Mouse (Mus musculus) heart, postnatal 4 days (tissue): ENCODE data around the gene Stat2. TPM values are rescaled to one million over a fixed set of nuclear protein-coding genes. Genes with fewer than 3 reads are reported as not detected.
"Not testable (repeated sequence)": the region's sequence is repeated elsewhere in the genome, so short reads cannot be mapped to it uniquely, and the experiment has no call there.

Experiments used
- DNase-seq: peaks from one replicate; pipeline ENCODE4 v3.0.0; 2021
- total RNA-seq, 2 experiments: library from RNA; stranded (reverse); gene quantifications; 2 replicates each; pipeline ENCODE4 v1.2.3; 2021

Stat2 gene
- total RNA-seq, 2 experiments from 2014 or later: 10.0 TPM

DNA sequence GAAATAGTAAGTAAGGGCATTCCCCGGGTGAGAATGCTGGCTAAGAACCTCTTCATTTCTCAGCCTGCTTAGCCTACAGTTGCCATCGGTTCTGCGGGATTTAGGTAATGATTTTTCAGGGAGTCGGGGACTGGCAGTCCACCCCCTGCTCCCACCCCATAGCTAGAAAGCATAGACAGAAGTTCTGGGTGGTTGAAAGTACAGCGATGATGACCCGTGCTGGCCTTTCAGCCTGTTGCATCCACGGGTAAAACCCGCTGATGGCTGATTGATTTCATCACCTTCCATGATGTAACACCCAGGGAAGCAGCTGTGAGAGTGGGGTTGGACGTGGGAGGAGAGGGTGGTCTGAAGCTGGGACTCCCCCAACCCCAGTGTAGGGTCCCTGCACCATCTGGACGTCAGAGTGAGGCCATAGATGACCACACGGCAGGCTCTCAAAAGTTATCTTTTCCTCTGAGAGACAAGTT lies 28.4 kb downstream of the Stat2 start, which contains the start of gene Il23a:
Il23a (minus strand) TSS at position 51 of the 470 bp plus-strand sequence.
- no peak for DNase-seq

DNA sequence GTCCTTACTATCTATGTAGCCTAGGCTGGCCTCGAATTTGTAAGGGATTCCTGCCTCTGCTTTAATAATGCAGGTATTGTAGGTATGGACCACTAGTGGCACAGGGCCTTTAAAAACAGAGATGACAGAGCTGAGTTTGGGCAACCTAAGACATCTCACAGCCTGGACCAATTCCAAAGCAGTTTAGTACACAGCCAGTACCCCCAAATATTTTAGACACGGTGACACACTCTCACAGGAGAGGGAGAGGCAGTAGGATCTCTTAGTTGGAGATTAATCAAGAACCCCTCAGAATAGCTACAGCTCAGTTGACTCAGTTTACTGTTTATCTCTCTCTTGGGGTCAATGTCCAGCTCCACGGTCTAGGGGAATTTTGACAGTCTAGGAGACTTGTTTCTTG lies 32.0 kb downstream of the Stat2 start:
- DNase-seq: no peak

DNA sequence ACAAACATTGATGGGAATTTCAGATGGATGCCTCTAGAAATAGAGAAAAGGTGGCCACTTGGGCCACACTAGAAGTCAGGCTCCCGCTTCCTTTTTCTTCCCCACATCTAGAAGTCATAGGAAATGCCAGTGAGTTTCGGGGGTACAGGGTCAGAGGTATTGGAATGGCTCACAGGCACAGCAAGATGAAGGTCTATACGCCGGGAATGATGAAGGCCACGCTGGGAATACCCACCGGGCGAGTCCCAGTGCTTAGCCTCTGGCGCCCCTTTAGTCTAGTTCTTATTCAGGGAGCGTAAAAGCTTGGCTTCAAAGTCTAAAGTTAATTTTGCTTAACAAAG lies 32.4 kb downstream of the Stat2 start:
- no peak for DNase-seq

DNA sequence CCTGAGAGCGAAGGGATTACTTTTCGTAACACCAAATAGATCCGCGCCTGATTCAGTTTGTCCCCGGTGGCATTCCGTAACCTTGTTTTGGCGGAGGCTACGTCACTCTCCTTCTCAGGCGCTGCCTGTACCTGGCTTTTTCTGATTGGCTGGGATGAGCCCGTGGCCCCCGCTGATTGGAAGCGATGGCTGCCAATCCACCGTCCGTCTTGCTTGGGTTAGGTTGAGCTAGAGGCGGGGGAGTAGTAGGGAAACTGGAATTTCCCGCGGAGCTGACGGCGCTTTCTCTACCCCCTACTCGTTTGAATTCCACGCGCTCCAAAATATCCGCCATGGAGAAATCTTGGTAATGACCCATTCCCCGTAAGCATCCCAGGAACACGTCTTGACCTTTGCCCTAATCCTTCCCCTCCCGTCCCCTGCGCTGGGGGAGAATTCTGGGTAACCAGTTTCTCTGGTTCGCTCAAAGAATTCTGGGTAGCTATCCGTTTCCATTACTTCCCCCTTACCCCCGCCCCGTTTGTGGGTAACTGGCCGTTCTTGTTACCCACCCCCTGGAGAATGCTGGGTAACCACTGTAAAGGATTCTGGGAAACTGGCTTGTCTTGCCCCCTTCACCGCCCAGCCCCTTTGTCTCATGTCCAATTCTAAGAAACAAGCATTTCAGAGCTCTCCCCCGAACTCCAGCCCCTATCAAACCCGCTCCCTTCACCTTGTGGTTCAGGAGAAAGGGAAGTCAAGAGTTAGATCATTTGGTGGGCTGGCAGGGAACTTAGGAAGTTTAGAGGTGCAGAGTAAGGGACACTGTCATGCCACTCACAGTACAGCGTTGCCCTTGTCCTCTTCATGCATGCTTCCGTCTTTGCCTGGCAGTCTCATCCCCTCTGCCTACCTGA lies 33.0 kb downstream of the Stat2 start, which contains the start of gene Pan2:
Pan2 (plus strand) TSS at position 210 of the 896 bp plus-strand sequence.
- DNase-seq: peak; percentile 100

DNA sequence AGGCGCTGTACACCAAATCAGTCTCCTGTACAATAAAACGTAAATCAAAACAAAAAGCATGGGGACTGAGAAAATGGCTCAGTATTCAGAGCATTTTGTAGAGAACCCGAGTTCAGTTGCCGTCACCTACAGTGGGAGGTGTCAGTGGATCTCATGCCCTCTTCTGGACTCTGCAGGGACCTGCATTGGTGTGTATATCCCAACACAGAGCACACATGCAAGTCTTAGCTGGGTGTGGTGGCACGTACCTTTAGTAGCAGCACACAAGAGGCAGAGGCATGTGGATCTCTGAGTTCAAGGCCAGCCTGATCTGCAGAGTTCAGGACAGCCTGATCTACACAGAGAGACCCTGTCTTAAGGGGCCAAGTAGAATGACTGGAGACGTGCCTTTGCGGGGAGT lies 39.3 kb downstream of the Stat2 start:
- DNase-seq: no peak

DNA sequence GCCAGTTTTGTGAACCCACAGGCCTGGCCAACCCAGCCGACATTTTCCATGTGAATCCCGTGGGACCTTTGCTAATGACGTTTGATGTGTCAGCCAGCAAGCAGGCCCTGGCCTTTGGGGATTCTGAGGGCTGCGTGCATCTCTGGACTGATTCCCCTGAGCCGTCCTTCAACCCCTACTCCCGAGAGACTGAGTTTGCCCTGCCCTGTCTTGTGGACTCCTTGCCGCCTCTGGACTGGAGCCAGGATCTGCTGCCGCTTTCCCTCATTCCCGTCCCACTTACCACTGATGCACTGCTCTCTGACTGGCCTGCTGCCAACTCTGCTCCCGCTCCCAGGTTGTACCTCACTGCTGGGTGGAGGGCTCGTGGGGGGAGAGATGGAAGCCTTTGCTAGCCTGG lies 39.8 kb downstream of the Stat2 start:
- peak; percentile 69 for DNase-seq

DNA sequence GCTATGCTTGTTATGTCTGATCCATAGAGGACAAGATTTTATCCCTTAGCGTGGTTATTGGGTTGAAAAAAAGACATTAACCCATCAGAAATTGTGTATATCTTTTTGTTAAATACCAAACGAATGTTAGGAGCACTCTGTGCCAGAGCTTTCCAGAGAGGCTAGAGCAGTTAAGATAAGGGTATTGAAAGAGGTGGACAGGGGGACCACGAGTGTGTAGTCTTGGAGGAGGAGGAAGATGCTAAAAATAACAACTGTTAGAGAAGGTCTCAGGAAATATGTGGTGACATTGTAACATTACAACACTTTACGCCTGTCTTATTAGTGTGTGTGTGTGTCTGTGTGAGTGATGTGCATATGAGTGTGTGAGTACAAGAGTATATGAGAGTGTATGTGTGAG lies 40.5 kb downstream of the Stat2 start:
- DNase-seq: no peak

DNA sequence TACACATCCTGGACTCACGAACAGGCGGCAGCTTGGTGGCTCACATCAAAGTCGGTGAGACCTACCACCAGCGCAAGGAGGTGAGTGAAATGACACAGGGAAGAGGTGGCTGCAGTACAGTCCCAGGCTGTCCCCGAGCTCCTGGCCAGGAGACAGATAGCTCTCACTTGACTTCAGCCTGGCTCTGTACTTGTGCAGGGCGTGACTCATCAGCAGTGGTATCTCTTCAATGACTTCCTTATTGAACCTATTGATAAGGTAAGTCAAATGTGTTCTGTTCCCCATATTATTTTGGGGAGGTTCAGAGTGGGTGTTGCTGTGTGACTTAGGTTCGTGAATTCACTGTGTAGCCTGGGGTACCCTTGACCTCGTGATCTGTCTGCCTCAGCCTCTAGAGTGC lies 45.2 kb downstream of the Stat2 start:
- DNase-seq: no peak

DNA sequence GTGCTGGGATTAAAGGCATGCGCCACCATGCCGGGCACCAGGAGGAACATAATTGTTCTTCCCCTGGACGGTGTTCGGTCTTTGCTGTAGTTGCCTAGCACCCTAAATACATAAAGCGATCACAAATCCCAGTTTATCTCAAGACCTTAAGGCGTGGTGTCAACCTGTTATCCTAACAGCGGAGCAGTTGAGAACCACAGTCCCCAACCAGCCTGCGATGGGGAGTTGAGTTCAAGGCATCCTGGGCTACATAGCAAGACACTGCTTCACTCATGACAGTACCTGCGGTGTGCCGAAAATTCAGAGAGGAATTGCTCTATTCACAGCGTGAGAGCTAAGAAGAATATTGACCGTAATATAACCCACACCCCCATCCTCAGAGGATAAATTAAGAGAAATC lies 51.3 kb downstream of the Stat2 start:
- DNase-seq: no peak

DNA sequence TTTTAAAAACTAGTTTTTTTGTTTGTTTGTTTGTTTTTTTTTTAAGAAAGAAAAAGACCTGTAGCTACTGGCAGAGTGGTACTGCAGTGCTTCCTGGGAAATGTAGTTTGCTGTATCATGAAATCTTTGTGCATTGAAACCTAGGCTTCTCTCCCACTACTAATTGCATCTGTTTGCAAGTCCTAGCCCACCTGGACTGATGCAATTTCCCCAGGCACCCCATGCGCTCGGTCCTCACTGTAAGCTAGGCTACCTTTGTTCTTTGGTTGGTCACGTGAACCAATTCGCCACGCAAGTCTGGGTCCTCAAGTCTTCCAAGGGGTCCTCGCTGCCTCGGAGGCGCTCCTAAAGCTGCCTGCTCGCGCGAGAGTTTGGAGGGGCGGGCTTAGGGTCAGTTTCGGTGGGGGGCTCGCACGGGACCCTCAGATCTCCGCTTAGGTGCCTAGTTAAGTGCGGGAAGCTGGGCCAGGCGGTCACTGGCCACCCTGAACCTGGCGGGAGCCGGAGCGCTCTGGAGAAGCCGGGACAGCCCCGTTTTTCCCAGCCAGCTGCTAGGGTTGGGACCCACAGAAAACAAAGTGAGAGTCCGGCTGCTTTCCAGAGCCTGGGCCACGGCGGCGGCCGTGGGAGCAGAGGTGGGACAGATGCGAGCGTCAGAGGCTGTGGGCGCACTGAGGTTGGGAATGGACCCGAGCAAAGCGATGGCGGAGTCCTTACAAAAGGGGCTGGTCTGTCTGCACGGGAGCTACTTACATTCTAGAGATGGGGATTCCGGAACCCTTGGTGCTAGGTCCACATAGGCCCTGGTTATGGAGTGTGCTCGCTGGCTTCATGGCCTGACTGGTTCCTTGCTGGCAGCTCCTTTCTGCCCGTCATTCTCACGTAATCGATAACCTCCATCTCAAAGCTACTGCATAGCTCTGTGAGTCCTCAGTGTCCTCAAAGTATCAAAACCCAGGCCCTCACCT lies 52.1 kb downstream of the Stat2 start, which contains the start of gene Cnpy2:
Cnpy2 (plus strand) TSS at position 319 of the 968 bp plus-strand sequence.
- DNase-seq: peak; percentile 88

DNA sequence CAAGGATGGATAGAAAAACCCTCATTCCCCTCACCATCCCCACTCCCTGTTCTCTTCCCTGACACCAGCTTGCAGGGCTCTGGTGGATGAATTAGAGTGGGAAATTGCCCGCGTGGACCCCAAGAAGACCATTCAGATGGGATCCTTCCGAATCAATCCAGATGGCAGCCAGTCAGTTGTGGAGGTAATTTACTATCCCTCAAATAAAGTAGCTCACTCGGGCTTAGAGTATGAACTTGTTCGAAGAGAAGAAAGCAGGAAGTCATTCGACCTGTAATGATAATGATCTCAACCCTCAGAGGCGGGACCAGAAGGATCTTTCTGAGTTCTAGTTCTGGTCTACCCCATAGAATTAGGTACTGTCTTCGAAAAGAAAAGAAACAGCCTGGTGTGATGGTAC lies 53.2 kb downstream of the Stat2 start:
- DNase-seq: no peak

DNA sequence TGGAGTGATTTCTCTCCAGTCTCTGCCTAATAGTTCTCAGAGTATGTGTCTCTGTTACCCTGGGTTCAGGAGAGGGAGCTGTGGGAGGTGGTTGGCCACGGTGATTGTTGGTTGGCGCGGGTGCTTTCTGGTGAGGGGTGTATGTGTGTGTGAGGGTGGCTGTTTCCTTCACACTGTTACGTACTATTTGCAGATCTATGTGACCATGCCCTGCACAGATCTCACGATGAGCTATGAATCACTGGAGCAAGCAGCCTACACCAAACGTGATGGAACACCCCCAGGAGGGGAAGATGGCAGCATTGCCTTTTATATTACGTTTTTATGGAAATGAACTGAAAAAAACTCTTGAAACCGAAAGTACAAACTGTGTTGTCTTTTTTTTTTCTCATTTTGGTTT lies 56.5 kb downstream of the Stat2 start:
- no peak for DNase-seq

DNA sequence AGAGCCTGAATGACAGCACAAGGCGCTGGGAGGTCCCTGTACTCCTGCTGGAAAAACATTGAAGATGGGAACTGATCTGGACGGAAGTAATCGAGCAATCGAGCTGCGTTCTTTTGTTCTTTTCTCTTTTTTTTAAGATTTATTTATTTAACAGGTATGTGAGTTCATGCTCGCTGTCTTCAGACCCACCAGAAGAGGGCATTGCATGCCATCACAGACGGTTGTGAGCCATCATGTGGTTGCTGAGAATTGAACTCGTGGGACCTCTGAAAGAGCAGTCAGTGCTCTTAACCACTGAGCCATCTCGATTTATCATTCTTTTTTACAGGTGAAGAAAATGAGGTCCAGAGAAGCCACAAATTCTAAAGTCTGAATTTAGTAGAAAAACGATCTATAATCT lies 57.3 kb downstream of the Stat2 start:
- DNase-seq: no peak

DNA sequence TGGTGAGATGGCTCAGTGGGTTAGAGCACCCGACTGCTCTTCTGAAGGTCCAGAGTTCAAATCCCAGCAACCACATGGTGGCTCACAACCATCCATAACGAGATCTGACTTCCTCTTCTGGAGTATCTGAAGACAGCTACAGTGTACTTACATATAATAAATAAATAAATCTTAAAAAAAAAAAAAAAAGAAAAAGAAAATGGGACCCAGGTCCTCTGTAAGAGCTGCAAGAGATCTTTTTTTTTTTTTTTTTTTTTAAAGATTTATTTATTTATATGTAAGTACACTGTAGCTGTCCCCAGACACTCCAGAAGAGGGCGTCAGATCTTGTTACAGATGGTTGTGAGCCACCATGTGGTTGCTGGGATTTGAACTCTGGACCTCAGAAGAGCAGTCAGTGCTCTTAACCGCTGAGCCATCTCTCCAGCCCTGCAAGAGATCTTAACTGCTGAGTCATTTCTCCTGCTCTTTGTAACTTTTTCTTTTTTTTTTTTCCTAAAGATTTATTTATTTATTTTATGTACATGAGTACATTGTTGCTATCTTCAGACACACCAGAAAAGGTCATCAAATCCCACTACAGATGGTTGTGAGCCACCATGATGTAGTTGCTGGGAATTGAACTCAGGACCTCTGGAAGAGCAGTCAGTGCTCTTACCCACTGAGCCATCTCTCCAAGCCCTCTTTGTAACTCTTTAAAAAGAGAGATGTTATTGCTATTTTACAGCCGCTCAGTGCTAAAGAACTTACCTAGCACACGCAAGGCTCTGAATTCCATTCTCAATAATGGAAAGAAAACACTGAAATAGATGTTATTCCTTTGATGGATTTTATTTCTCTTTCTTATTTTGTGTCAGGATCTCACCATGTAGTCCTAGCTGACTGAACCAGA lies 62.2 kb downstream of the Stat2 start:
- DNase-seq: not testable (repeated sequence)

DNA sequence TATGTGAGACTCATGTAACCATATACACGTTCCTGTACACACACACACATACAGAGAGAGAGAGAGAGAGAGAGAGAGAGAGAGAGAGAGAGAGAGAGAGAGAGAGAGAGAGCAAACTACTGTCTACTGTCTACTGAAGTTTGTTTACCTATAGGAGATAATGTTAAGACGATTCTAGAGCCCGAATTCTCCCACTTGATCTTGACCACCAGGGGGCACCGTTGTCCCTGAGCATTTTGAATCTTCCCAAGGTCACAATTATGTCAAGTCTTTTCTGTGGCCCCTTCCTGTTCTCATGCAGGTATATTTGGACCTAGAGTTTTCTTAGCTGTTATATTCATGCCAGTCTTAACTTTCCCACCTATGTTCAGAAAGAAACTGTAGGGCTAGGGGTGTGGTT lies 65.2 kb downstream of the Stat2 start:
- peak; percentile 87 for DNase-seq

DNA sequence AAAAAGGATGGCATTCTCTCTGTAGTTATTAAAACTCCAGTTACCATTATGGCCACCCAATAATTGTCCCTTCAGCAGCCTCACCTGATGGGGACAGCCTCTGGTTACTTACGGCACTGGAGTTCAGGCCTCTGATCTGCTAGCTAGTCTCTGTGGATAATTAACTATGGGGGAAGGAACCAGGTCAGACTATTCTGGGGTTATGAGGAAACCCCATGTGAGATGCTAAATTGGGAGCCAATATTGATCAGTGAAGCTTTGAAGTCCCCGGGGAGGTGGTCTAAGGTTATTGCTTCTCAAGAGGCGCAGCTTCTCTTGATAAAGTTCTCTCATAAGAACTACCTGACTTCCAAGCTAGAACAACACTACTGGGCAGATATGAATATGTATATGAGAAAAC lies 65.8 kb downstream of the Stat2 start:
- no peak for DNase-seq

DNA sequence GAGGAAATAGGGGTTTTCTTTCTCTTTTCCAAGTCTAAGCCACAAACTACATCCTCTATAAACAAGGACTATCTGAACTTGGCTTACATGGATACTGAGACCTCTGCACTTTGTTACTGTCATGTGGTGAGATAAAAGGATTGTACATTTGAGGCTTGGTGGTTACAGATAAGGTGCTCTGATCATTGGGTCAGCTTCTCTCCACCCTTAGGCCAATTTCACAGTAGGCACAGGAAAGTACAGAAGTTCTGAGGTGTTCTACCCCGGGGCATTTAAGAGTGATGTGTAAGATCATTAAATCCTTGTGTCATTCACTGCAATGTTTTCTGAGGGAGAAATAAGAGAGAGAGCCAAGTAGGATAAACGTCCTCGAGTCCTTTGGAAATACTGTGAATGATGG lies 66.2 kb downstream of the Stat2 start:
- no peak for DNase-seq

DNA sequence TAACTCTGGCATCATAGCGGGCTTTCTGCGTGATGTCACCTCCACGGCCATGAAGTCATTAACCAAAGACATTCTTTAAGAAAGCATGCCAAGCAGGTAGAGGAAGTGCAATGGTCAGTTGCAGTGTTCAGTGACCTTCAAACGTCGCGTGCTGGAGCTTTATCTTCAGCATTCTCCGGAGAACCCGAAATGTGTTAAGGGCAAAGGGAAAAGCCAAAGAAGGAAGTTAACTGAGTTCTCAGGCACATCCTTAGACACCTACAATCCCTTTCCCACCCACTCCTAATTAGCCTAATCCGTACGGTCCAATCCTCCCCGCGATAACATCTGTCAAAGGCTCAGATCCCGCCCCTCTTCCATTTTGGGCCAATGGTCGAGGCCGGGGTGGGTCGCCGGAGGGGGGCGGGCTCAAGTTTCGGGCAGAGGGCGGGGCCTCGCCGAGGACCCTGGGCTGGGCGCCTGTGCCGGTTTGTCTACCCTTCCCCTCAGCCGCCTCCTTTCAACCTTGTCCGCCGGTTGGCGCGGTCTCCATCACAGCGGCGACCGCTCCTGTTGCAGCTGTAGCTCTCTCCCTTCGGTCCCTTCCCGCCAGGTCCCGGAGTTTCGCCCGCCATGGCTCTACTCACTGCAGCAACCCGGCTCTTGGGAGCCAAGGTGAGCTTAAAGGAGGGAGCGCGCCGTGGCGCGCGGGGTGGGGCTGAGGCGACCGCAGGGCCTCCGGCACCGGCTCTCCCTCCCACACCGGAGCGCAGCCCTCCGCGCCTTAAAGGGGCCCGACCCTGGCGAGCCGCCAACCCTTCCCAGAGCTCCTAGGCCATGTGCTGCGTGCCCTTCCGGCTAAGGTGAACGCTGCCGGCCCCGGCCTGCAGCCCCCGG lies 67.2 kb downstream of the Stat2 start, which contains the start of gene Cs:
Cs (plus strand) TSS at position 429 of the 876 bp plus-strand sequence.
- DNase-seq: peak; percentile 98

DNA sequence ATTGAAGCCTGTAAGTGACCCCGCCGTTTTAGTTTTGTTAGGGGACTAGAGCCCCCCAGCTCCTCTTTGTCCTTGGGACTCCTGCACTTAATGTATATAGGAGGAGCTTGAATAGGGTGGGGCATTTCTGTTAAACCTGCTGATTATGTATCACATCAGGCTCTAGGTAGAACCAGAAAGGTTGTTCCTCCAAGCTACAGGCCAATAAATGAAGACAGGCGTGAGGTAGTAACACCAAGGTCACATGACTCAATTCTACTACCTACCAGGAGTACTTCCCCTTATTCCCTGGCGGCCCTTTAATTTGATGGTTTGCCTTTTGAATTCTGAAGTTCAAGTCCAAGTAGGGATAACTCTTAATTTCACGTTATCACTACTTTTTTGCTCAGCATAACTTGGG lies 68.1 kb downstream of the Stat2 start:
- DNase-seq: no peak

DNA sequence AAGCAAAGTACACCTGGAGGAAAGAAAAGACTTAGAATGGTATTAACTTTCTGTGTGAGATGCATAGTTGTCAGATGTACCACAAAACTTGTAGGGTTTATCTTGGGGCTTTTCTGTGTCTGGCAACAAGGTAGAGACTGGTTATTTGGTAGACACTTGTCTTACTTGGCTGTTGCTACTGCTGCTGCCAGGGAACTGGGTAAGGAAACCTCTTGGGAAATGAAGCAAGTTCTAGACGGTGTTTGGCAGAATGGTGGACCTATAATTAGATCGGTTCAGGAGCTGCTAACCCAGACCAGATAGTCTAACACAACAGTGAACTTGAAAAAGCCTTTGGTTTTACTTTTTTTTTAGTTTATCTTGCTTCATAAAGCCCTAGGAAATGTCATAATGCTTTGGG lies 68.6 kb downstream of the Stat2 start:
- no peak for DNase-seq

DNA sequence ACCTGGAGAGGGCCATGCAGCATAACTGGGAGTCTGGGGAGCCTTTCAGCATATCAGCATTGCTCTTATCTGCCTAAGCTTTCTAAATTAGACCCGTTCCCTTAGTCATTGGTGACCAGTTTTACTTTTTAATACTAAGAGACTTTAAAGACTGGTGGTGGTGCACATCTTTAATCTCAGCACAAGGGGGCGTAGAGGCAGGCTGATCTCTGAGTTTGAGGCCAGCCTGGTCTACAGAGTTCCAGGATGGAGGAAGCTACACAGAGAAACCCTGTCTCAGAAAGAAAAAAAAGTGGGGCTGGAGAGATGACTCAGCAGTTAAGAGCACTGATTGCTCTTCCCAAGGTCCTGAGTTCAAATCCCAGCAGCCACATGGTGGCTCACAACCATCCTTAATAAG lies 69.9 kb downstream of the Stat2 start:
- no peak for DNase-seq
